Mouse (Mus musculus) neural tube, embryonic 12.5 days (tissue): ENCODE measurements at regions not wholly inside any gene's neighbourhood (a gene's known extent, or its start where the extent isn't known, plus 50 kb on each side); places are given as distances from the start of the nearest gene placed in this dataset.

Experiments
- ATAC-seq: fragments of 200-750 bp; cut with Nextera tagmentation; 2 replicates; pipeline ENCODE4 v1.8.0; 2017; ENCODE audit warnings: low read depth, mild to moderate bottlenecking, moderate TSS enrichment, moderate library complexity; ENCODE audit not compliant: low FRiP score
- H3K27ac ChIP-seq: fragments of 300-500 bp; sonication (generic); 2 replicates; pipeline ENCODE4 v1.5.1; 2016
- H3K27me3 ChIP-seq: fragments of 300-500 bp; sonication (generic); replicated peaks from 2 replicates; pipeline ENCODE4 v1.6.1; 2016; ENCODE audit warnings: mild to moderate bottlenecking
- H3K36me3 ChIP-seq: fragments of 300-500 bp; sonication (generic); 2 replicates; pipeline ENCODE4 v1.6.1; 2016; ENCODE audit warnings: mild to moderate bottlenecking
- H3K4me1 ChIP-seq: fragments of 300-500 bp; sonication (generic); 2 replicates; pipeline ENCODE4 v1.6.1; 2016
- H3K4me2 ChIP-seq: fragments of 300-500 bp; sonication (generic); replicated peaks from 2 replicates; pipeline ENCODE4 v1.6.1; 2016; ENCODE audit warnings: mild to moderate bottlenecking
- H3K4me3 ChIP-seq: fragments of 300-500 bp; sonication (generic); 2 replicates; pipeline ENCODE4 v1.5.1; 2016
- H3K9ac ChIP-seq: fragments of 300-500 bp; sonication (generic); 2 replicates; pipeline ENCODE4 v1.6.1; 2016; ENCODE audit warnings: mild to moderate bottlenecking
- H3K9me3 ChIP-seq: fragments of 300-500 bp; sonication (generic); 2 replicates; pipeline ENCODE4 v1.6.1; 2016; ENCODE audit warnings: mild to moderate bottlenecking
- WGBS: fragments of 180-500 bp; shearing (Covaris S2); methylation state at CpG from one replicate; pipeline ENCODE4 v1.1.7; 2016; 5-methylcytosine and 5-hydroxymethylcytosine counted together

GRCm38 (mm10) chr9:97189646-97190045 lies 78.7 kb upstream of the Slc25a36 start:
- Histone ChIP-seq H3K27ac (no peak overlapping the region), H3K27me3 (no peaks in the 10 kb centered on the region; the same call in 1 of the 2 replicates), H3K4me2 (no peak overlapping the region), H3K9me3 (no peaks in the 10 kb centered on the region), H3K9ac (no peak overlapping the region), H3K4me3 (no peak overlapping the region), H3K36me3 (no peaks in the 10 kb centered on the region), H3K4me1 (no peaks in the 10 kb centered on the region)
- WGBS: 91% methylated on average over 4 of the region's 4 CpGs
- ATAC-seq: no peak

DNA sequence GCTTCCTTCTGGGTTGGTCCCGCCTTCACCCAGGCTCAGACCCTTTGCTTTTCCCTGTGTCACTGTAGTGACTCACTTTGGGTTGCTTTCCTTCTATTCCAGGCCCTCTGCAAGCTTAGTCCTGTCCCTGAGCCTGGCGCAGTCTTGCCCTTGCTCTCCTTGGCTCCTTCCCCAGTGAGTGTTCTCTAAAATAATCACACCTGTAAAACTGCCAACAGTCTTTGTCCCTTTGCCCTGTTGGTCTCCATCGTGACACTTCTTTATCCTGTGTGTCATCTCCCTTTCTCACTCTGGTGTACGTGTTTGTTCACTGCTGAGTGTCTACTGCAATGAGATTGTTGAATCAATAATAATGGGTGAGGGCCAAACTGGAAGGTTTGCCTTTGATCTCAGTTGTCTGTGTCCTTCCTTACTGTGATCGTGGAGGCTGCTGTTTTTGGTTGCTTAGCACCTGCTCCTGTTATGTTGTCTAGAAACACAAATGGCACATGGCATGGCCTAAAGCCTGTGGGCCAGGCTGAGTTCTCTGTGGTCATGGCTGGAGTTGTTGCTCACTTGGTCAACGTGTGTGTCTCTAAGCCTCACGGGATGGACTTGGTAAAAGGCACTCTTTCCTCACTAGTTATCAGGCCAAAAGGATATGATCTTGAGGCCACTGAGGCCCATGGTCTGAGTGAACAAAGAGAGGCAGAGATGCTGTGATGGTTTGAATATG lies 77.8 kb upstream of the Slc25a36 start:
- no peak for ATAC-seq
- H3K4me3 ChIP-seq: no peak overlapping the region

GRCm38 (mm10) chr9:97173230-97173951 lies 62.4 kb upstream of the Slc25a36 start:
- 0 out of 2 replicates have a peak, but pooled peaks cover 3% of the 10 kb centered on the region for H3K27me3 ChIP-seq
- no peak overlapping the region for H3K4me2 ChIP-seq
- no peak for ATAC-seq
- no peak overlapping the region for H3K4me3 ChIP-seq
- no peak overlapping the region for H3K9ac ChIP-seq
- 78% methylated on average over 5 of the region's 5 CpGs for WGBS
- H3K4me1 ChIP-seq: no peaks in the 10 kb centered on the region
- H3K36me3 ChIP-seq: no peaks in the 10 kb centered on the region
- no peak overlapping the region for H3K27ac ChIP-seq
- H3K9me3 ChIP-seq: no peaks in the 10 kb centered on the region

More for the DNA sequence above, 77.8 kb upstream of the Slc25a36 start:
- H3K27me3 ChIP-seq: no peaks in the 10 kb centered on the region; the same call in 1 of the 2 replicates
- no peaks in the 10 kb centered on the region for H3K9me3 ChIP-seq
- no peaks in the 10 kb centered on the region for H3K4me1 ChIP-seq
- WGBS: 84% methylated on average over 7 of the region's 7 CpGs
- H3K9ac ChIP-seq: no peak overlapping the region
- no peaks in the 10 kb centered on the region for H3K36me3 ChIP-seq
- H3K27ac ChIP-seq: no peak overlapping the region
- no peak overlapping the region for H3K4me2 ChIP-seq

DNA sequence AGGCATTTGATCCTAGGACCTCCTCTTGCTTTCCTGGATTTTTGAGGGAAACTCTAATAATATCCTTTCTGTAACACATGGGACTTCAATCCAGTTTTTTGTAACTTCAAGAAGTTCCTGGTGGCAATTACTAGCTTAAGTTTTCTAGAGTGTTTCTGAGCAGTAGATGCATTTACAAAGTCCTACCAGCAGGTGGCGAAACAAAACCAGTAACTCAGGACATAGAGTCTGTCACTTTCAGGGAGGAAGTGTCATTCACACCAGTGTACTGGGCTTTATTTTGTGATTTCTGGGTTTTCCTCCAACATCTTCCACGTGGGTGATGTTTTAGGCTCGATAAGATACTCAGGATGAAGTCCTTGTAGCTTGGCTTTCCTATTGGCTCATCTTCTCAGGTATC lies 61.1 kb upstream of the Slc25a36 start:
- no peak overlapping the region for H3K4me3 ChIP-seq
- WGBS: 14% methylated on average over 3 of the region's 3 CpGs
- no peaks in the 10 kb centered on the region for H3K9me3 ChIP-seq
- 0 out of 2 replicates have a peak, but pooled peaks cover 3% of the 10 kb centered on the region for H3K27me3 ChIP-seq
- H3K4me2 ChIP-seq: no peak overlapping the region
- no peaks in the 10 kb centered on the region for H3K4me1 ChIP-seq
- ATAC-seq: no peak
- no peak overlapping the region for H3K9ac ChIP-seq
- no peak overlapping the region for H3K27ac ChIP-seq
- H3K36me3 ChIP-seq: no peaks in the 10 kb centered on the region

GRCm38 (mm10) chr9:97171484-97171883 lies 60.5 kb upstream of the Slc25a36 start:
- Histone ChIP-seq H3K9me3 (no peaks in the 10 kb centered on the region), H3K4me2 (no peak overlapping the region), H3K36me3 (no peaks in the 10 kb centered on the region), H3K4me3 (no peak overlapping the region), H3K9ac (no peak overlapping the region), H3K27me3 (0 out of 2 replicates have a peak, but pooled peaks cover 3% of the 10 kb centered on the region), H3K27ac (no peak overlapping the region), H3K4me1 (no peaks in the 10 kb centered on the region)
- 94% methylated on average over 4 of the region's 4 CpGs for WGBS
- ATAC-seq: no peak

GRCm38 (mm10) chr9:97170836-97171235 lies 59.9 kb upstream of the Slc25a36 start:
- WGBS: 82% methylated on average over 1 of the region's 1 CpGs

GRCm38 (mm10) chr9:97162465-97162864 lies 51.5 kb upstream of the Slc25a36 start:
- Histone ChIP-seq H3K4me2 (no peak overlapping the region), H3K9ac (no peak overlapping the region), H3K4me3 (no peak overlapping the region), H3K9me3 (no peaks in the 10 kb centered on the region), H3K4me1 (no peaks in the 10 kb centered on the region), H3K27me3 (no peaks in the 10 kb centered on the region), H3K27ac (no peak overlapping the region), H3K36me3 (no peaks in the 10 kb centered on the region)
- ATAC-seq: no peak
- WGBS: 55% methylated on average over 2 of the region's 2 CpGs

More at GRCm38 (mm10) chr9:97170836-97171235, 59.9 kb upstream of the Slc25a36 start:
- H3K4me2 ChIP-seq: no peak overlapping the region
- ATAC-seq: no peak
- no peak overlapping the region for H3K4me3 ChIP-seq
- no peaks in the 10 kb centered on the region for H3K36me3 ChIP-seq
- H3K27ac ChIP-seq: no peak overlapping the region
- no peaks in the 10 kb centered on the region for H3K4me1 ChIP-seq
- 0 out of 2 replicates have a peak, but pooled peaks cover 3% of the 10 kb centered on the region for H3K27me3 ChIP-seq
- no peaks in the 10 kb centered on the region for H3K9me3 ChIP-seq
- no peak overlapping the region for H3K9ac ChIP-seq
